Mouse (Mus musculus) lung, embryonic 15.5 days (tissue): Measurements from ENCODE around the gene Duox1. TPM values are rescaled to one million over a fixed set of nuclear protein-coding genes. Genes with fewer than 3 reads are reported as not detected.

Experiments used
- ATAC-seq: fragments of 200-750 bp; cut with Nextera tagmentation; 2 replicates; pipeline ENCODE4 v1.8.0; 2017; ENCODE audit warnings: moderate number of reproducible peaks, borderline replicate concordance; ENCODE audit not compliant: low FRiP score, low TSS enrichment; ENCODE audit errors: extremely low read depth
- H3K27ac ChIP-seq: fragments of 300-500 bp; sonication (generic); 2 replicates; pipeline ENCODE4 v1.5.1; 2015; ENCODE audit warnings: moderate library complexity, mild to moderate bottlenecking, inconsistent platforms
- H3K27me3 ChIP-seq: fragments of 300-500 bp; sonication (generic); 2 replicates; pipeline ENCODE4 v1.6.1; 2015; ENCODE audit warnings: inconsistent platforms
- H3K36me3 ChIP-seq: fragments of 300-500 bp; sonication (generic); 2 replicates; pipeline ENCODE4 v1.6.1; 2015; ENCODE audit warnings: inconsistent platforms
- H3K4me1 ChIP-seq: fragments of 300-500 bp; sonication (generic); 2 replicates; pipeline ENCODE4 v1.6.1; 2015; ENCODE audit warnings: inconsistent platforms
- H3K4me2 ChIP-seq: fragments of 300-500 bp; sonication (generic); 2 replicates; pipeline ENCODE4 v1.6.1; 2015; ENCODE audit warnings: inconsistent platforms, mild to moderate bottlenecking, moderate library complexity
- H3K4me3 ChIP-seq: fragments of 300-500 bp; sonication (generic); 2 replicates; pipeline ENCODE4 v1.5.1; 2015; ENCODE audit warnings: mild to moderate bottlenecking, inconsistent platforms
- H3K9ac ChIP-seq: fragments of 300-500 bp; sonication (generic); 2 replicates; pipeline ENCODE4 v1.6.1; 2015; ENCODE audit warnings: inconsistent platforms
- H3K9me3 ChIP-seq: fragments of 300-500 bp; sonication (generic); 2 replicates; pipeline ENCODE4 v1.6.1; 2016; ENCODE audit warnings: inconsistent platforms
- WGBS: fragments of 180-500 bp; shearing (Covaris S2); methylation state at CpG from one replicate; pipeline ENCODE4 v1.1.7; 2015; 5-methylcytosine and 5-hydroxymethylcytosine counted together
- polyA plus RNA-seq: library from polyadenylated mRNA; unstranded; fragments of >200 nt; fragmentation: Nextera tagmentation; extraction: Ambion mirVana; gene quantifications from 2 replicates; pipeline ENCODE4 v1.2.1, GENCODE M21; 2015

The Duox1 gene
- polyA plus RNA-seq, 1 experiment from 2014 or later, result 0.10 TPM

DNA sequence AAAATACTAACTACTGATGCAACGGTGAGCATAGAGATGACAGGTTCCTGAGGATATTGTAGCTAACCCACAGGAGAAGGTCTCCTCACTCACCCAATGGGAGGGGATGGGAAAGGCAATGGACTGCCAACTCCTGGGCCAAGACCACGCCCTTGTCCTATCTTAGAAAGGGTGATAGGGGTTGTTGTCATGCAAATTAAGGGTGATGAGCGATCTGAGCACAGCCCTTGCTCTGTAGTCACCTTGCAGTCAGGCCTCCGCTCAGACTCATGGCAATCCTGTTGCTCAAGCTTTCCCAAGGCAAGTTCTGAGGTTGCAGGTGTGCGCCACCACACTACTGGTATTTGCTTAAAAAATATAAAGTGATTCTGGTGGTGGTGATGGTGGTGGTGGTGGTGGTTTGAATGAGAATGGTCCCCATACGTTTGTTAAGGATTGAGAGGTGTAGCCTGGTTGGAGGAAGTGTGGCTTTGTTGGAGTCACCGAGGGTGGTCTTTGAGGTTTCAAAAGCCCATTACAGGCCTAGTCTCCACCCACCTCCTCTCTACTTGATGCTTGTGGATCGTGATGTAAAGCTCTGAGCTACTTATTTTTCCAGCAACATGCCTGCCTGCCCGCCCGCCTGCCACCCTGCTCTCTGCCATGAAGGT lies 54.8 kb downstream of the Duox1 start:
- Histone ChIP-seq H3K4me1 (peaks cover 15% of the 10 kb centered on the region), H3K9me3 (no peaks in the 10 kb centered on the region), H3K36me3 (no peaks in the 10 kb centered on the region), H3K27me3 (0 out of 2 replicates have a peak, but pooled peaks cover 4% of the 10 kb centered on the region), H3K4me2 (no peak overlapping the region), H3K4me3 (no peak overlapping the region), H3K9ac (no peak overlapping the region), H3K27ac (no peak overlapping the region)
- 50% methylated on average over 10 of the region's 10 CpGs for WGBS
- no peak for ATAC-seq

DNA sequence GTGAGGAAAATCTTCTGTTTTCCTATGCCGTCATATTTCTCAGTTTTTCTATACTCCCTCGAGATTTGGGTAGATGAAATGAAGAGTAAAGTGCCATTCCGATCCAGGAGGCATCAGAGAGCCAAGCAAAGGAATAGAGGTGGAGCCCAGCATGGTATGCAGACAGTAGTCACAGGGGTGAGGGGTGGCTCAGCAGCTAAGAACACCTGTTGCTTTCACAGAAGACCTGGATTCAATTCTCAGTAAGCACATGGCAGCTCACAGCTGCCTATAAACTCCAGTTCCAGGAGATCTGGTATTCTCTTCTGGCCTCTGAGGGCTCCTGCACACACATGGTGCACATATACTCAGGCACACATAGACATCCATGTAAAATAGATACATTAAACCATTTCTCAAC lies 56.6 kb downstream of the Duox1 start:
- Histone ChIP-seq H3K4me3 (no peak overlapping the region), H3K27ac (no peak overlapping the region), H3K4me2 (no peak overlapping the region), H3K36me3 (no peaks in the 10 kb centered on the region), H3K27me3 (0 out of 2 replicates have a peak, but pooled peaks cover 4% of the 10 kb centered on the region), H3K9me3 (no peaks in the 10 kb centered on the region), H3K4me1 (peaks cover 13% of the 10 kb centered on the region), H3K9ac (no peak overlapping the region)
- 62% methylated on average over 3 of the region's 3 CpGs for WGBS
- no peak for ATAC-seq

DNA sequence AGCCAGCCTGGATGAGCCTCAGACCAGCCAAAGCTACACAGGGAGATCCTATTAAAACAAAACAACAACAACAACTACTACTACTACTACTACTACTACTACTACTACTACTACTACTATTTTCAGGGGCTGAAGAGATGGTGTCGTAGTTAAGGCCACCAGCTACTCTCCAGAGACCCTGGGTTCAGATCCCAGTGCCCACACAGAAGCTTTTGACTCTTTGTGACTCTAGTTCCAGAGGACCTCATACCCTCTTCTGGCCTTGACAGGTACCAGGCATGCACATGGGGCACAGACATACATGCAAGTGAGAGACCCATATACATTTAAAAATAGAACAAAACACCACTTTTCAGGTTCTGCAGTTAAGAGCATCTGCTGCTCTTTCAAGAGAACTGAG lies 57.1 kb downstream of the Duox1 start:
- H3K36me3 ChIP-seq, result no peaks in the 10 kb centered on the region
- H3K9me3 ChIP-seq, result no peaks in the 10 kb centered on the region
- no peak overlapping the region for H3K4me3 ChIP-seq
- no peak overlapping the region for H3K27ac ChIP-seq
- no peak overlapping the region for H3K4me2 ChIP-seq
- no peak for ATAC-seq
- WGBS, result 95% methylated on average over 1 of the region's 1 CpGs
- H3K27me3 ChIP-seq, result 0 out of 2 replicates have a peak, but pooled peaks cover 4% of the 10 kb centered on the region
- H3K4me1 ChIP-seq, result peaks cover 8% of the 10 kb centered on the region
- H3K9ac ChIP-seq, result no peak overlapping the region

DNA sequence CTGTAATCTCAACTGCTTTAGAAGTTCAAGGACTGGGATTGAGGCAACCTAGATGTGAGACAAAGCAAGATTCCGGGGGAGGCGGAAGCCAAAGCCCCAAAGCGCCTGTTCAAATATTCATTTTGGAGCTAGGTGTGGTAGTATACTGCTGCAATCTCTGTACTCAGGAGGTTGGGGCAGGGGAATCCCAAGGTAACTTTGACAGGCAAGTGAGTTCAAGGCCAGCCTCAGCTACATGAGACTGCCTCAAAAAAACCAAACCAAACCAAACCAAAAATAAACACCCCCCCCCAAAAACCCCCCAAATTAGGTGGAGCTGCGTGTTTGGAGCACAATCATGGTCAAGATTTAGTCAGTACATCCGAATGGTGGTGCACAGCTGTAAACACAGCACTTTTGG lies 58.5 kb downstream of the Duox1 start:
- H3K9me3 ChIP-seq, result no peaks in the 10 kb centered on the region
- ATAC-seq, result no peak
- no peak overlapping the region for H3K4me3 ChIP-seq
- 74% methylated on average over 5 of the region's 5 CpGs for WGBS
- H3K36me3 ChIP-seq, result no peaks in the 10 kb centered on the region
- no peak overlapping the region for H3K27ac ChIP-seq
- H3K27me3 ChIP-seq, result 0 out of 2 replicates have a peak, but pooled peaks cover 4% of the 10 kb centered on the region
- H3K9ac ChIP-seq, result no peak overlapping the region
- H3K4me2 ChIP-seq, result no peak overlapping the region
- peaks cover 9% of the 10 kb centered on the region; the same call in 1 of the 2 replicates for H3K4me1 ChIP-seq

DNA sequence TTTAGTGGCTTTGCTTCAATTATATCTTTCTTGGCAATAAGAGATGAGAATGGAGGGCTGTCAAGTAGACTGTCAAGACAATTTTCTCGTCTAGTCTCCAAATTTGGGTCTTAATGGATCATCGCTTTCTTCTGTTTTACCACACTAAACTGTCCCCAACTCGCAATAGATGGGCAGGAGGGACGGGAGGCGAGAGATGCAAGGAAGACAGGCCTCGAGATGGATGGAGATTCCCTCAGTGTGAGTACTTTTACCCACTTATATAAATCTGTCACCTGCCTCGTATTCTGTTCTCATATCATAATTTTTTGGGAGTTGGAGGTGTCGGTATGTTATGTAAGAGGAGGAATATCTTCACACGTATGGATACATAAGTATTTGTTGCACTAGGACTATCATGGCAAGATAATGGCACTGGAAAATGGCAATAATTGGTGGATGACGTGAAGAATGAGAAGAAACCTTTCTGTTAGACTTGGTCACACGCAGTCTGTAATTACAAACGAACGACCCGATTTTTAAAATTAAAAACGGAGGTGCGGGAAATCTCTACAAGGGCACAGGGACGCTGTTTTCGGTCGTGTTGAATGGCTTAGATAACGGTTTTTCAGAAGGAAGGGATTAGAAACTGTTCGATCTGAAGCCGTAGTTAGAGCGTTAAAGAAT lies 59.3 kb downstream of the Duox1 start:
- ATAC-seq, result no peak
- 17% methylated on average over 23 of the region's 23 CpGs for WGBS

DNA sequence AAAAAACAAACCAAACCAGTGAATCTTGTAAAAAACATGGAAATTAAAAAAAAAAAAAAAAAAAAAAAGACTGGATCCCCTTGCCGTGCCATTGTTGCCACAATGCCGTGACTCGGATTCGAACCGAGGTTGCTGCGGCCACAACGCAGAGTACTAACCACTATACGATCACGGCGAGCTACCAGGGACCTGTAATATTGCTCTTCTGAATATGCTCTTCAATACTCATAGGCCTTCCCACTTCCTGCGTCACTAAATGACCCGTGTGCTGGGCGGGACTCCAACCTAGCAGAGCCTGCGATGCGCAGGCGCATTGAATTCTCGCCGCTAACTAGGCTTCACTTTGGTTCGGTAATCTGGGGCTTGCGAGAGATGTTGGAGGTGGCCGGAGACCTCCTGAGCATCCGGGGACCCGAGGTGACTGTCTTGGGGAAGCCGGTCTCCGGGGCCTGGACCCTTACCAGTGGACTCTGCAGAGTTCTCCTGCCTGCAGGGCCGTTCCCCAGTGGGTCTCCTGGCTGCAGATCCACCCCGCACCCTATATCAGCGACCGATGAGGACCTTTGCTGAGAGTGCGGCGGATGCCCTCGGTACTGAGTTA lies 60.0 kb downstream of the Duox1 start:
- Histone ChIP-seq H3K27ac (peak overlapping the region; percentile 94), H3K36me3 (no peaks in the 10 kb centered on the region), H3K4me3 (peak overlapping the region; percentile 84), H3K27me3 (no peaks in the 10 kb centered on the region), H3K9ac (peak overlapping the region; percentile 66), H3K4me1 (peaks cover 9% of the 10 kb centered on the region; the same call in 1 of the 2 replicates), H3K4me2 (peak overlapping the region; percentile 95), H3K9me3 (no peaks in the 10 kb centered on the region)
- under 1% methylated on average over 32 of the region's 32 CpGs for WGBS
- ATAC-seq, result peak; percentile 88

More for the DNA sequence above, 59.3 kb downstream of the Duox1 start:
- no peaks in the 10 kb centered on the region for H3K9me3 ChIP-seq
- H3K9ac ChIP-seq, result peak overlapping the region; percentile 38
- H3K27ac ChIP-seq, result no peak overlapping the region
- peak overlapping the region; percentile 56 for H3K4me2 ChIP-seq
- H3K4me3 ChIP-seq, result peak overlapping the region; percentile 84
- peaks cover 9% of the 10 kb centered on the region; the same call in 1 of the 2 replicates for H3K4me1 ChIP-seq
- H3K36me3 ChIP-seq, result no peaks in the 10 kb centered on the region
- 0 out of 2 replicates have a peak, but pooled peaks cover 4% of the 10 kb centered on the region for H3K27me3 ChIP-seq

DNA sequence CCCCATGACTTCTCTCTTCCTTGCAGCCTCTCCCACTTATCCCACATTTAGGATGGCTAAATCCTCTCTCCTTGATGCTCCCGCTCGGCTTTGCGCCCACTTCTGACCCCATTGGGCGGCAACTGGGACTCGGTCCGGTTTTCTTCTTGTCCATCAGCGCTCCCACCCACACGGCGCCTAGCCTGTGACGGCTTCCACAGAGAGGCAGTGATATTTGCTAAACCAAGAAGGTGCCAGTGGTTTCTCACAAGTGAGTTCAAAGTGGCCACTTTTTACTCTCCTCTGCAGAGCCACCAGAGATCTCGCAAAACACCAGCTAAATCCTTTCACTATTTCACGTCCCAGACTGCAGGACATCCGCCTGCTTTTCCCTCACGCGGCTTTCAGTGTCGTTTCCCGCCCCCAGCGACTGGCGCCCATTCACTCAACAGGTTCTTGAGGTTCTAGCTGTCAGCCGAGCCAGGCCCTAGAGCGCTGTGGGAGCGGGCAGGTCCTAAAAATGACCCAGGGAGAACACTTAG lies 60.6 kb downstream of the Duox1 start:
- Histone ChIP-seq H3K27ac (peak overlapping the region; percentile 94), H3K4me2 (peak overlapping the region; percentile 95), H3K4me3 (peak overlapping the region; percentile 84), H3K9me3 (no peaks in the 10 kb centered on the region), H3K9ac (peak overlapping the region; percentile 66), H3K4me1 (peaks cover 13% of the 10 kb centered on the region), H3K36me3 (no peaks in the 10 kb centered on the region), H3K27me3 (no peaks in the 10 kb centered on the region)
- no peak for ATAC-seq
- under 1% methylated on average over 22 of the region's 22 CpGs for WGBS

DNA sequence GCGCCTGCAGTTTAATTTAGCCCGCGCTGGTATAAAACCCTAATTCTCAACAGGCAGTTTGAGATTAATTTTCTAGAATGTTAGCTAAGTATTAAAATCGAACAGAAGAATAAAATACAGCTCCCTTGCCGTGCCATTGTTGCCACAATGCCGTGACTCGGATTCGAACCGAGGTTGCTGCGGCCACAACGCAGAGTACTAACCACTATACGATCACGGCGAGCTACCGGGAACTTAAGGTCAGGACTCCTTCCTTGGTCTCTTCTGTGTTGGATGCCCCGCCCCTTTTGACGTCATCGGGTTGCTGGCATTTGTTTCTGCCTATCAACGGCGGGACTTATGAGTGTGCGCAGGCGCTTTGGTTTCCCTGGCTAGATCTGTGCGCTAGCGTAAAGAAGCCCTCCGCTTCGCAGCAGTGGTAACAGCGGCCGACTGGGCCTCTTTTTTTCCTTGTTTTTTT lies 61.8 kb downstream of the Duox1 start:
- ATAC-seq, result peak; percentile 91
- peak overlapping the region; percentile 70 for H3K9ac ChIP-seq
- no peaks in the 10 kb centered on the region for H3K9me3 ChIP-seq
- peak overlapping the region; percentile 54 for H3K4me2 ChIP-seq
- peak overlapping the region; percentile 92 for H3K27ac ChIP-seq
- H3K4me3 ChIP-seq, result peak overlapping the region; percentile 70
- 1% methylated on average over 28 of the region's 28 CpGs for WGBS
- peaks cover 13% of the 10 kb centered on the region for H3K4me1 ChIP-seq
- no peaks in the 10 kb centered on the region for H3K36me3 ChIP-seq
- H3K27me3 ChIP-seq, result no peaks in the 10 kb centered on the region

DNA sequence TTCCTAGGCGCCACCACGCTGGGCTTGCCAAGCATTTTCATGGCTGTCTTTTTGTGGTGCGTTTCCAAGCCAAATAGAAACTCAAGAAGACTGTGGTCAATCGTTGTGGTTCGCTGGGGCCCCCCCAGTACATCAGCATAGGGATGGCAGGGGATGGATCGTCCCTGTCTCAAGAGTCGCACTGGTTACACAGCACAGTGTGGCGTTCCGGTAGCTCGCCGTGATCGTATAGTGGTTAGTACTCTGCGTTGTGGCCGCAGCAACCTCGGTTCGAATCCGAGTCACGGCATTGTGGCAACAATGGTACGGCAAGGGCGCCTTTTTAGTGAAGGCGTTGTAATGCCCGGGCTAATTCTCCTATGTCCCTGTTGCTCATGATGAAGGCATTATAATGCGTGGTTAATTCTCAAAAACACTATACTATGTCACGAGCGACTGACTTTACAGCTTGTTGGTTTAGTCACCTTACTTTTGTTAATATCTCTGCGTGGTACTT lies 62.3 kb downstream of the Duox1 start:
- H3K4me3 ChIP-seq, result peak overlapping the region; percentile 70
- peaks cover 13% of the 10 kb centered on the region for H3K4me1 ChIP-seq
- under 1% methylated on average over 26 of the region's 26 CpGs for WGBS
- H3K9ac ChIP-seq, result peak overlapping the region; percentile 70
- H3K36me3 ChIP-seq, result no peaks in the 10 kb centered on the region
- peak; percentile 81 for ATAC-seq
- no peaks in the 10 kb centered on the region for H3K27me3 ChIP-seq
- H3K27ac ChIP-seq, result peak overlapping the region; percentile 92
- H3K4me2 ChIP-seq, result peak overlapping the region; percentile 54
- H3K9me3 ChIP-seq, result no peaks in the 10 kb centered on the region

DNA sequence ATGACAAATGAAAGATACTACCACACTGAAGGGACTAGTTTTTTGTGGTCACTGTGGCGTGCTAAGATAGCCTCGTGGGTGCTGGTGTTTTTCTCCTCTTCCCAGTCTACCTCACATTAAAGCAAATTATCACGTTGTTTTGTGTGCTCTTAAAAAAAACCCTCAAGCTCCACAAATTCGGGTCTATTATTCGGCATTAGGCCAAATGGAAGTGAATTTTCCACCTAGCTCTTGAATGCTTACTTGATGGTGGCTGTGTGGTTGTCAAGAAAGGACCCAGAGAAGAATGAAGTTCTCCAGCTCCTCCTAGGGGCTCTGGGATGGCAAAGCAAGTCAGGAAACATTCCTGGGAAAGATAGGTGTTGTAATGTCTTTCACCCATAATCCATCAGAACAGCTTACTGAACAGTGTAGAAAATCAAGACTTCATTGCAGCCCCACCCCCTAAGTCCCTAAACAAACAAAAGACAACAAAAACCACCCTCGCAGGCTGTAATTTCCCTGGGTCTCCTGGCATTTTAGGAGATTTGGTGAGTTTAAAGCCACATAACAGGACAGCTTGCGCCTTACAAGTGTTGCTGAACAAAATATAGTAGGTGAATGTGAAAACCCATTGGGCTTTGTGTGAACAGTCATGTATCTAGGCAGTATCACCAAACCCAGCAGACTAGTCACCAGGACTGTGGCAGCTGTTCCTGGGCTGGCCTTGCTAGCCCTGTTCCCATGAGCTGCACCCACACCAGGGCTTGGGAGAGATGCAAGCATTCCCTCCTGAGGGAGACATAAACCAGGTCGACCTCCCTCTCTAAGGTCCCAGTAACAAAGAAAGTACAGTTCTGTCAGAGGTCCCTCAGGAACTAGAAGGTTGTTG lies 63.2 kb downstream of the Duox1 start:
- H3K4me3 ChIP-seq, result peak overlapping the region; percentile 70
- WGBS, result 15% methylated on average over 8 of the region's 8 CpGs
- peaks cover 13% of the 10 kb centered on the region for H3K4me1 ChIP-seq
- H3K27me3 ChIP-seq, result no peaks in the 10 kb centered on the region
- no peak for ATAC-seq
- H3K4me2 ChIP-seq, result peak overlapping the region; percentile 54
- H3K27ac ChIP-seq, result peak overlapping the region; percentile 92; the same call in 1 of the 2 replicates
- no peaks in the 10 kb centered on the region for H3K36me3 ChIP-seq
- no peak overlapping the region for H3K9ac ChIP-seq
- no peaks in the 10 kb centered on the region for H3K9me3 ChIP-seq

DNA sequence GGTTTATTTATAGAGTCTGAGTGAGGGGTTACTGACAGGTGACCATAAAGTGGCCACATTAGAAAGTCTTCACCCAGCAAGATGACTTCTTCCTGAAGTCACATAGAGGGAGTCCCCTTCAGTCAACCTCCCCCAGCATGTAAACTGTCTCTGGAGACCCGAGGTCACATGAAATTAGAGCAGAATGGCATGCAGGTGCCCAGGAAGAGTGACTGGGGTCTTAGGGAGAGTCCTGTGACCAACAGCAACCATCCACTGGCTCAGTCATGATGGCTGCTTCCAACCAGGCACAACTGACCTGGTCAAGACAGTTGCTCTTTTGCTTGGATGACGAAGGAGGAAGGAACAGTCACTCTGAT lies 63.8 kb downstream of the Duox1 start:
- H3K27me3 ChIP-seq, result no peaks in the 10 kb centered on the region
- no peak overlapping the region for H3K27ac ChIP-seq
- H3K9ac ChIP-seq, result no peak overlapping the region
- no peak for ATAC-seq
- H3K36me3 ChIP-seq, result no peaks in the 10 kb centered on the region
- H3K4me3 ChIP-seq, result no peak overlapping the region
- peaks cover 13% of the 10 kb centered on the region for H3K4me1 ChIP-seq
- no peak overlapping the region for H3K4me2 ChIP-seq
- WGBS, result 35% methylated on average over 2 of the region's 2 CpGs
- no peaks in the 10 kb centered on the region for H3K9me3 ChIP-seq
